Mouse (Mus musculus) liver, adult 2 months (tissue): ENCODE measurements around the gene Slc2a2.

Experiments
- CTCF ChIP-seq: fragments of 200-500 bp; IDR thresholded peaks from 2 replicates; pipeline ENCODE4 v1.5.1; 2011; ENCODE audit warnings: low read depth, low read length, control low read depth
- POLR2A ChIP-seq: fragments of 200-500 bp; IDR thresholded peaks from 2 replicates; pipeline ENCODE4 v1.6.1; 2011; ENCODE audit warnings: low read length, control low read depth; ENCODE audit not compliant: insufficient read depth; ENCODE audit errors: extremely low read depth

GRCm38 (mm10) chr3:28682411-28682810 lies 15.3 kb upstream of the Slc2a2 start:
- no peak for TF ChIP-seq CTCF
- no peak for TF ChIP-seq POLR2A
